Mouse (Mus musculus) layer of hippocampus, postnatal 14 days (tissue): ENCODE results near the gene Kbtbd2. TPM values are rescaled to one million over a fixed set of nuclear protein-coding genes. Genes with fewer than 3 reads are reported as not detected.

Source experiments
- DNase-seq, 2 experiments: peaks; one replicate each; pipeline ENCODE4 v3.0.0; 2021 to 2022; ENCODE audit warnings: low spot score in 2 of 2, mixed read lengths in 1 of 2
- total RNA-seq, 2 experiments: library from RNA; stranded (reverse); gene quantifications; 2 replicates each; pipeline ENCODE4 v1.2.3; 2021

The Kbtbd2 gene
- total RNA-seq, 2 experiments from 2014 or later, result 44.4 TPM

DNA sequence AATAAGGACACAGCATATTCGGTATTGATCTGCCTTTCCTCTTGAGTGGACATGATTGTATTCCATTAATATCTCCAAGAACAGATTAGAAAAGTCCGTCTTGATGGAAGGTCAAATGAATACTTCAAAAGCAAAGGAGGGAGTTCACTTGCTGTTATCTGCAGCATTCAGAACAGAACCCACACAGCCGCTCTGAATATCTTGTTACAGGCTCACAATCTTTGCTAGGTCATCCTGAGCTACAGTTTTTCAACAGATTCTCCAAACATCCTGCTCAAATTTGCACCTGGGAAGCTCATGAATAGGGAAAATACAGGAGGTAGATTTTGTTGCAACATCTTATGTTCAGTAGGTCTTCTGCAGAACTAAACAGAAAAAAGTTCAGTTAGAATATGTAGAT is 8.3 kb downstream of the Kbtbd2 start:
- DNase-seq, result no peak

DNA sequence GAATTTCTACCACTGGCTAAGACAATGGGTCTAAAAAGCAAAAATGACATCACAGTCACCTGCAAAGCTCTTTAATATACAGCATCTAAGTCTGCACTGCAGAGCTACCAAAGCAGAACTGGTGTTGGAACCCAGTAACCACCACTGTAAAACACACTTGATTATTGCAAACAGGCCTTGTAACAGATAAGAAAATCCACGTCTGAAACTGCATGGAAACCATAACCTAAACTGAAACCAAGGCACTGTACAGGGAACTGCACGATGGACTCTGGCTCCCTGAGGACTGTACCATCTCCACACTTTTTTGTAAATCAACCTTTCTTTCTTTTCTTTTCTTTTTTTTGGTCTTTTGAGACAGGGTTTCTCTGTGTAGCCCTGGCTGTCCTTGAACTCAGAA is 9.9 kb downstream of the Kbtbd2 start:
- no peak for DNase-seq

DNA sequence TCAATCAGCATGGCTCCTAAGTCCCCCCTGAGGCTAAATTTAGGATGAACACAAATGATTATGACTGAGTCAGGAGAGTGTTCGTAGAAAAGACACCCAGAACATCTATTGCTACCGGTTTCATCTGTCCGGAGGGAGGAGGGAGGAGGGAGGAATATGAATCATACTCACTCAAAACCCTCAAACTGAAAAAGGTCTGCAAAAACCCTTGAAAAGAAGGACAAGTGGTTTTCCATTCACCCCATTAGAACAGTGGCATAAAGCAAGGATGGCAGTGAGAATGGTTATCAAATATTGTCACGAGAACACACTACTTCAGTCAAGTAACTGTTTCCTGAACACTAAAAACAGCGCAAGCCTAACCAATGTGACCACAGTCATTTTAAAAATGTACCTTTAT is 12.5 kb downstream of the Kbtbd2 start:
- DNase-seq, result no peak

DNA sequence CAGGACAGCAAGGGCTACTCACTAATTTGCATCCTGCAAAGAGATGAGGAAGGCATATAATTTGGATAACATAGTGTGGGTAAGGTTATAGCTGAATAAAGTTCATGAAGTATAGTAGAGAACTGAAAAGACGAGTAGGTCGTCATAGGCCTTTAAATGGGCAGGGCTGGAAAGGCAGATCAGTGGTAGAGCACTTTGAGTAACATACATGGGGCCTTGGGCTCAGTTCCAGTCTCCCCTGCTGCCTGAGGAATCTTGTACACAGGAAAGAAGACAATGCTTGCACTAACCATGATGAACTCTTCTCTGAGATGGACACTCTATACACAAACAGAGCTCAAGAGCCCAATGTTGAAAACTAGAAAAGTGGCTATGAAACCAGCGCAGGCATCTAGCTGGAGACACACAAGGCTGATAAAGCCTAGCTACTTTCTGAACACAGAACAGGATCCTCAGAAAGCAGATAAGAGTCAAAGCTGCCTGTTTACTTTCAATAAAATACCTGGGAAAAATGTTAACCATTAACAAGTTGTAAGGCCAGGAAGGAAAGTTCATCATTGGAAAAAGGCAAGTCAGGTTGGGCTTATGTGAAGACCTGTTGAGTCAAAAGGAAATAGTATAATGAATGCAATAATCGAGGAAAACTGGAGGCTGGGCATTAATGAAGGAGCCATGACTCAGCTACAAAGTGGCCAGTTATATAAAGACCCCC is 13.9 kb downstream of the Kbtbd2 start:
- no peak for DNase-seq

DNA sequence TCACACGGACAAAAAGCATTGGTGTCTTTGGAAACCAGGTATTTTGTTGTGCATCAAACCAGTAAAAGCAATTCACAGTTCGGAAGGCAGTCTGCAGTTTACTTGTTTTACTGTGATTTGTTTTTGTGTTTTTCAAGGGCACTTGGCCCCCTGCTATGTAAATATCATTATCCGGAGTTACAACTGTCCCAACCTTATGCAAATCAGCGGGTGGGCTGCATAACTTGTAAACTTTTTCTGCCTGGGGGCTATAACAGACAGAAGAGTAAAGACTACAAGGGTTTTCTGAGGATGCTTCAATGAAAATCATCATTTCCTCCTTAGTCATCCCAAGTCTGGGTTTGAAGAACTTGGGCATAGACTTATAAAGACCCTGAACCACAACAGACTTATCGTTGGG is 18.0 kb downstream of the Kbtbd2 start:
- DNase-seq, result no peak

DNA sequence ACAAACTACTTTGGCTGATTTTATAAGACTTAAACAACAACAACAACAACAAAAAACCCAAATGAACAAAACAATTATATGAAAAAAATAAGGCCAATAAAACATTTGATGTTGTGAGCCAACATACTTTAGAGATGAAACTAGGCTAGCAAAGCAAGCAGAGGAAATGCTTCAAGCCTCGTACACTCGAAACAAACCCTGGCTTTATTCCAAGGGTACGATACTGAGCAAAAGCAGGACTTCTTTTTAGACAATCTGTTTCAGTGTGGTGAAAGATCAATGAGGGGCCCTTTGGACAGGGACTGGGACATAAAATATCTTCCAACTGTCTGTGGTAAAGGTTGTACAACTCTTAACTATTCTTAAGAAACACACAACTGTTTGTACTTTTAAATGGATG is 21.8 kb downstream of the Kbtbd2 start:
- no peak for DNase-seq

DNA sequence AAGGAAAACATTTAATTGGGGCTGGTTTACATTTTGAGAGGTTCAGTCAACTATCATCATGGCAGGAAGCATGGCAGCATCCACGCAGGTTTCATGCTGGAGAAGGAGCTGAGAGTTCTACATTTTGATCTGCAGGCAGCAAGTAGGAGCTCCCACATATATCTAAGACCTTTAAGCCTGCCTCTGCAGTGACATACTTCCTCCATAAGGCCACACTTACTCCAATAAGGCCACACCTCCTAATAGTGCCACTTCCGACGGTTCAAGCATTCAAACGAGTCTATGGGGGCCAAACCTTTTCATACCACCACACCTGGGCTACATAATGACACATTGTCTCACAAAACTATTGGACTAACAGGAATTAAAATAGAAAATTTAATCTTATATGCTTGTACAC is 31.9 kb downstream of the Kbtbd2 start:
- no peak for DNase-seq

DNA sequence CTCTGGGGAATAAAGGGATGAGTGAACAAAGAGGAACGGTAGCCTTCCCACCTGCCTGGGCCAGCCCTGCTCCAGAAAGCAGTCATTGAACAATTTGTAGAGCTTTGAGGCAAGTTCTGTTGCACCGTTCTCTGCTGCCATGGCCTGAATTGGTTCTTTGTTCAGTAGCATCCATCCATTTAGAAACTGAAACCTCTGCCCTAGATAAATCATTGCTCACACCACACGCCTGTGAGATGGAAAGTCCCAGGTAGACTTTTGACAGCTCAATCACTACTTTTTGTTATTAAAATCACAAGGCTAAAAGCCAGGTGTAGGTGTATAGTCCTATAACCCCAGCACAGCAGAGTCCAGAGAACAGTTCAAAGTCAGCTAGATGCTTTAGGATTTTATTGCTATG is 32.3 kb downstream of the Kbtbd2 start:
- no peak for DNase-seq

DNA sequence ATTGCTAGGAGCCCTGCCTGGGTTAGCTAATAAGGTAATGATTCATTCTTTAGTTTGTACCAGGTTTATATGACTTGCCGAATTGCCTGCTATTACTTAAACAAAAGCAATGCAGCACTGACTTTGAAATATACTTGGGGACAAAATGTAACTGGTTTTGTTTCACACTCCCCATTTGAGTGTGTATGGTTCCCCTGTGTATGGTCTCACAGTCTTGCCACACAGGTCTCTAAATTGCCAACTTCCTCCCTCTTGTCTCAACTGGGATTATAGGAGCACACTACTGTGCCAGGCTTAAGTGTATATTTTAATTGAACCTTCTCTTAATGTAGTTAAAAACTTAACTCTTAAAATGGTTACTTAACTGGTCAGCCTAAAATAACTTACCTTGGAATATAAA is 38.3 kb downstream of the Kbtbd2 start:
- no peak for DNase-seq

DNA sequence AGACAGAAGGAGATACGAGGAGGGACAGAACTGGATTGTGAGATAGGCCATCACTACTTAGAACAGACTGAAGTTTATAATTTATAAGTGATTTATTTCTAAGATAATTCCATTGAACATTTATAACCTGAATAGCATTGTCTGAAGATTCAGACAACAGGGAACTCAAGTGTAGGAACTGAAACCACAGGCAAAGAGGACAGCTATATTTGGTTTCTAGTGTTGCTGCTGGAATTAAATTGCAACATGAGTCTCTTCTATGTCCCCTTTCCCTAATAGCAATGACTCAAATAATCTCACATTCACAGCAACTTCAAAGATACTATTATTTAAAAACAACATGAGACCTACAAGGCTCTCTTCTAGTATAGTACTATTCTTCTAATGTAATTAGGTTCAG is 41.5 kb downstream of the Kbtbd2 start:
- DNase-seq, result no peak

DNA sequence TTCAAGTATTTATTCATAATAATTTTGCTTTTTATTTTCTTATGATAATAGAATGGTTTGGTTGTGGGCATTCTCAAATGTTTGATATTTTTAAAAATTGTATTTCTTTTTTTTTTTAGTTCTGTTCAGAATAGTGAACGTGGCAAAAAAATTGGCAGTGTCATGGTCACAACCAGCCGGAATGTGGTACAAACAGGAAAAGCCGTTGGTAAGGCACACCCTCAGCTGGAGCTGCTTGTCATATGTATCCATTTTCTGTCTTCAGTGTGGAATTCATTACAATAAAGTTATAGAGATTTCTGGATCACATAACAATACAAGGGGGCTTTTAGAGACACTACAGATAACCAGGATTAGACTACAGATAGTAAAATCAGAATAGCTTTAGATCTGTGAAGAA is 43.9 kb downstream of the Kbtbd2 start:
- DNase-seq, result no peak

DNA sequence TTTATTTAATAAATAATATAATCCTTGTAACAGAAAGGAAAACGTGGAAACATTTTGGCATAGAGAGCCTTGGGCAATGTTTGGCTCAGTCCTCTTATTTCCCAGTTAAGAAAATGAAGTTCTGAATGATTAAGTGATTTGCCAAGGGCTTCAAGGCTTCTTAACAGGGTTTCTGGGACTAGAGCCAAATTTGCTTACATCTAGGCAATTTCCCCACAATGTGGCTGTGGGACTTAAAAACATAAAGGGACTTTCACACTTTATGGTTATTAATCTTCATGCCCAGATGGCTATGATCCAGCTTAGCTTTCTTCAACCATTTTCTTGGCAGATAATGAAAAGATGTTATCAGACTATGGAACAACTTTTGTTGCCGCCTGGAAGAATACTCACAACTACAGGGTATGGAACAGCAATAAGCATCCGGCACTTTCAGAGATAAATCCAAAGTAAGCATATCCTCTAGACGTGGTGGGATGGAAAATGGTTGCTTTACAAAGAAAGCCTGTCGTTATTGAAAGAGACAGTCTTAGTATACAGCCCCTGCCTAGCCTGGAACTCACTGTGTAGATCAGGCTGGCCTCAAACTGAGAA is 51.6 kb downstream of the Kbtbd2 start:
- DNase-seq, result no peak

DNA sequence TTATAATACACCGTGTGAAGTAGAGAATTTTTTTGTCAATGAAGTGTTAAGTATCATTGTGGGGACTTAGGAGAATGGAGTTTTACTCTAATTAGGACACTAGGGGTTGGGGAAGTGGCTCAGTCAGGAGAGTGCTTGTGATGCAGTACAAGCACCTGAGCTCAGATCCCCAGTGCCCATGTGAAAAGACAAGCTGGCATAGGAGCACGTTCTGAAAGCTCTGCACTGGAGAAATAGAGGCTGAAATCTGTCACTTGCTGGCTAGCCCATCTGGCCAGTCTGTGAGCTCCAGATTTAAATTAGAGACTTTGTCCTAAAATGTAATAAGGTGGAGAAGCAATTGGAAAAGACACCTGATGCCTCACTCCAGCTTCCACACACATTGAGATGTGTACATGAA is 65.1 kb downstream of the Kbtbd2 start:
- DNase-seq, result peak; percentile 9 to 19

Other genes starting within 250 kb of the Kbtbd2 start
- 1 to 10 TPM; 2.8 to 3.1 TPM for gene Pde1c, start 228.7 kb downstream of the Kbtbd2 start, total RNA-seq
- 10 to 100 TPM; 22.3 to 22.8 TPM for gene Lsm5, start 93.1 kb downstream of the Kbtbd2 start, total RNA-seq
- gene Avl9, start 82.9 kb downstream of the Kbtbd2 start, total RNA-seq, result 10 to 100 TPM; 32.9 to 34.3 TPM
- gene Fkbp9, start 34.2 kb upstream of the Kbtbd2 start, total RNA-seq, result 10 to 100 TPM; 34.7 to 38.7 TPM
- gene Nt5c3, start 126.1 kb upstream of the Kbtbd2 start, total RNA-seq, result 10 to 100 TPM; 43.0 to 43.5 TPM
- gene Vmn1r4, start 126.2 kb upstream of the Kbtbd2 start, total RNA-seq, result under 1 TPM; 0.21 to 0.31 TPM
- gene Vmn1r5, start 172.5 kb upstream of the Kbtbd2 start, total RNA-seq, result not detected
- not detected for gene Vmn1r6, start 199.4 kb upstream of the Kbtbd2 start, total RNA-seq
- not detected for gene Vmn1r7, start 227.5 kb upstream of the Kbtbd2 start, total RNA-seq
- not detected for gene Vmn1r8, start 234.5 kb upstream of the Kbtbd2 start, total RNA-seq